Mouse (Mus musculus) cortical plate, adult 2 months (tissue): ENCODE results near the gene Mavs.

Experiments used
- CTCF ChIP-seq: fragments of 200-500 bp; IDR thresholded peaks from 2 replicates; pipeline ENCODE4 v1.5.1; 2011; ENCODE audit warnings: mild to moderate bottlenecking, control low read depth, low read length; ENCODE audit not compliant: insufficient read depth; ENCODE audit errors: extremely low read depth
- POLR2A ChIP-seq: fragments of 200-500 bp; IDR thresholded peaks from 2 replicates; pipeline ENCODE4 v1.6.1; 2011; ENCODE audit warnings: mild to moderate bottlenecking, low read length, control low read depth; ENCODE audit not compliant: insufficient read depth; ENCODE audit errors: extremely low read depth

- TF ChIP-seq POLR2A (no peak), CTCF (no peak)
These were observed 1.2 kb downstream of the Mavs start for GRCm38 (mm10) chr2:131234970-131235635.
